In genomic region chr5:110176362-110177020, GRCm38 (mm10) we compare ENCODE assay signal across 8 mouse cellular contexts. TPM values are rescaled to one million over a fixed set of nuclear protein-coding genes. Genes with fewer than 3 reads are reported as not detected.
DNase-seq lines count a peak whose midpoint lies in the region; ATAC-seq and TF ChIP-seq lines count a peak whose summit lies in the region.

TSS of gene Golga3 (plus strand) at chr5:110176701.

- TF ChIP-seq POLR2A in olfactory bulb, adult 2 months (IDR thresholded peaks at IDR 0.05; ENCODE audit: insufficient read depth, low read depth, low read length): no peak
- no peak; the same call in 1 of the 2 replicates for TF ChIP-seq POLR2A in thymus, adult 2 months (IDR thresholded peaks at IDR 0.05; ENCODE audit: control insufficient read depth, extremely low read depth, insufficient read depth, low read length, poor library complexity)

- H3K27ac ChIP-seq in forebrain, embryonic 16.5 days (ENCODE audit: low read length): peak within 1 kb of the TSS; percentile 45
- H3K27ac ChIP-seq in layer of hippocampus, adult 2 months: peak within 1 kb of the TSS; percentile 96
- peak within 1 kb of the TSS; percentile 70 for H3K27ac ChIP-seq in lung, embryonic 14.5 days (ENCODE audit: low read depth)
- peak within 1 kb of the TSS; percentile 82 for H3K27ac ChIP-seq in olfactory bulb, adult 2 months (ENCODE audit: insufficient read depth, low read depth, low read length)
- no peak within 1 kb of the TSS for H3K27ac ChIP-seq in thymus, adult 2 months (ENCODE audit: control insufficient read depth, insufficient read depth, low read length)

- H3K27me3 ChIP-seq in G1E (ENCODE audit: insufficient read depth, low read length): no peaks in the 10 kb centered on the region
- no peaks in the 10 kb centered on the region for H3K27me3 ChIP-seq in forebrain, embryonic 16.5 days (replicated peaks; ENCODE audit: control insufficient read depth, insufficient read depth, low read length)
- no peaks in the 10 kb centered on the region for H3K27me3 ChIP-seq in lung, embryonic 14.5 days (ENCODE audit: insufficient read depth, low read length)
- H3K27me3 ChIP-seq in thymus, adult 2 months (ENCODE audit: control insufficient read depth, insufficient read depth, low read length): no peaks in the 10 kb centered on the region

- peak; percentile 85 for DNase-seq in G1E (ENCODE audit: low spot score)
- peak; percentile 89 to 92 for DNase-seq in cerebellum, adult 18-20 months
- DNase-seq in heart, postnatal 36 days: peak; percentile 89 to 90
- peak; percentile 89 to 91 for DNase-seq in layer of hippocampus, adult 2 months (ENCODE audit: low spot score in 2 of 2)
- DNase-seq in lung, embryonic 14.5 days: peak; percentile 98
- DNase-seq in thymus, adult 2 months: peak; percentile 88

- WGBS in forebrain, embryonic 16.5 days: under 1% methylated on average over 41 of the region's 41 CpGs
- WGBS in lung, embryonic 14.5 days: under 1% methylated on average over 41 of the region's 41 CpGs
- WGBS in olfactory bulb, adult 2 months: under 1% methylated on average over 41 of the region's 41 CpGs
- under 1% methylated on average over 41 of the region's 41 CpGs for WGBS in thymus, adult 2 months

- H3K4me3 ChIP-seq in G1E (ENCODE audit: low read depth, low read length): peak within 1 kb of the TSS; percentile 91
- peak within 1 kb of the TSS; percentile 90 for H3K4me3 ChIP-seq in forebrain, embryonic 16.5 days (replicated peaks; ENCODE audit: low read length)
- peak within 1 kb of the TSS; percentile 98 for H3K4me3 ChIP-seq in layer of hippocampus, adult 2 months
- peak within 1 kb of the TSS; percentile 95 for H3K4me3 ChIP-seq in lung, embryonic 14.5 days (ENCODE audit: low read depth, low read length)
- peak within 1 kb of the TSS; percentile 92 for H3K4me3 ChIP-seq in olfactory bulb, adult 2 months (ENCODE audit: insufficient read depth, low read depth, low read length)
- H3K4me3 ChIP-seq in thymus, adult 2 months (ENCODE audit: control insufficient read depth, insufficient read depth, low read length): peak within 1 kb of the TSS; percentile 95

- peak; percentile 97 for ATAC-seq in G1E (ENCODE audit: extremely low read depth, insufficient number of reproducible peaks, low FRiP score, poor library complexity, severe bottlenecking)
- peak; percentile 98 for ATAC-seq in forebrain, embryonic 16.5 days
- peak; percentile 98 for ATAC-seq in lung, embryonic 14.5 days (ENCODE audit: insufficient read depth)

- H3K4me1 ChIP-seq in G1E (ENCODE audit: insufficient read depth, low read depth, low read length): peaks cover 29% of the 10 kb centered on the region
- peaks cover 13% of the 10 kb centered on the region for H3K4me1 ChIP-seq in forebrain, embryonic 16.5 days (replicated peaks; ENCODE audit: control insufficient read depth, insufficient read depth, low read length)
- H3K4me1 ChIP-seq in lung, embryonic 14.5 days (ENCODE audit: insufficient read depth): peaks cover 4% of the 10 kb centered on the region; the same call in 1 of the 2 replicates
- no peaks in the 10 kb centered on the region for H3K4me1 ChIP-seq in olfactory bulb, adult 2 months (ENCODE audit: control insufficient read depth, insufficient read depth, low read length)
- H3K4me1 ChIP-seq in thymus, adult 2 months (replicated peaks; ENCODE audit: control insufficient read depth, insufficient read depth, low read length): 0 out of 2 replicates have a peak, but pooled peaks cover 2% of the 10 kb centered on the region

- intact Hi-C loops in heart, postnatal 36 days (cut with DNase I): loop anchor here (5.0 kb wide), 2 partner anchors 39 to 69 kb away; partner anchors contain the start of genes Chfr and Gtpbp6

- H3K9ac ChIP-seq in forebrain, embryonic 16.5 days (replicated peaks; ENCODE audit: low read depth, low read length): peak within 1 kb of the TSS; percentile 87
- peak within 1 kb of the TSS; percentile 88 for H3K9ac ChIP-seq in lung, embryonic 14.5 days

- TF ChIP-seq CTCF in G1E (IDR thresholded peaks at IDR 0.05; ENCODE audit: low read depth, low read length): no peak
- no peak for TF ChIP-seq CTCF in layer of hippocampus, adult 2 months (conservative IDR thresholded peaks at IDR 0.05)
- TF ChIP-seq CTCF in lung, embryonic 14.5 days (IDR thresholded peaks at IDR 0.05; ENCODE audit: low read depth): no peak
- no peak for TF ChIP-seq CTCF in olfactory bulb, adult 2 months (IDR thresholded peaks at IDR 0.05; ENCODE audit: insufficient read depth, low read depth, low read length)
- TF ChIP-seq CTCF in thymus, adult 2 months (IDR thresholded peaks at IDR 0.05; ENCODE audit: borderline replicate concordance, control insufficient read depth, extremely low read depth, insufficient read depth, low read length, poor library complexity): no peak

- peak within 1 kb of the TSS; percentile 67 for H3K4me2 ChIP-seq in forebrain, embryonic 16.5 days (ENCODE audit: low read length)
- H3K4me2 ChIP-seq in lung, embryonic 14.5 days: peak within 1 kb of the TSS; percentile 74

- no peaks in the 10 kb centered on the region for H3K9me3 ChIP-seq in G1E (replicated peaks)
- no peaks in the 10 kb centered on the region for H3K9me3 ChIP-seq in forebrain, embryonic 16.5 days (ENCODE audit: control insufficient read depth, low read length)
- H3K9me3 ChIP-seq in lung, embryonic 14.5 days (ENCODE audit: low read depth, low read length): no peaks in the 10 kb centered on the region

- peaks cover 32% of the 10 kb centered on the region for H3K36me3 ChIP-seq in G1E (replicated peaks)
- peaks cover 3% of the 10 kb centered on the region; the same call in 1 of the 2 replicates for H3K36me3 ChIP-seq in forebrain, embryonic 16.5 days (ENCODE audit: control insufficient read depth, insufficient read depth)
- no peaks in the 10 kb centered on the region; the same call in 1 of the 2 replicates for H3K36me3 ChIP-seq in lung, embryonic 14.5 days (ENCODE audit: insufficient read depth)
- peaks cover 6% of the 10 kb centered on the region for H3K36me3 ChIP-seq in thymus, adult 2 months (ENCODE audit: control insufficient read depth, insufficient read depth, low read length)

RNA-seq across cellular contexts. Expression of gene Golga3, which starts in this region (rescaled TPM):
- 21.3 and 25.1 TPM in 2 replicates for total RNA-seq in G1E (2014; fragmentation: Nextera tagmentation)
- total RNA-seq in G1E (2017): 20.7 and 27.3 TPM in 2 replicates
- 2.8 and 4.2 TPM in 2 replicates for polyA plus RNA-seq in G1E (2012)
- 23.9 and 26.5 TPM in 2 replicates for polyA plus RNA-seq in forebrain, embryonic 16.5 days (2015; fragmentation: Nextera tagmentation; extraction: Ambion mirVana)
- total RNA-seq in heart, postnatal 36 days (2021): 10 to 100 TPM; 49.4 to 50.0 TPM
- total RNA-seq in layer of hippocampus, adult 2 months (2021): 10 to 100 TPM; 46.0 to 48.2 TPM
- 26.6 and 28.3 TPM in 2 replicates for polyA plus RNA-seq in lung, embryonic 14.5 days (2014; fragmentation: Nextera tagmentation; extraction: Ambion mirVana)
- 37.2 TPM in 1 of 2 replicates, not detected in the other for polyA plus RNA-seq in olfactory bulb, adult 2 months (2012; ENCODE audit: insufficient read depth, insufficient read length, low replicate concordance, missing spikeins)
- polyA plus RNA-seq in thymus, adult 2 months (2012; rRNA removed): 11.5 and 12.3 TPM in 2 replicates
